Comparison of ENCODE assay signal across 7 mouse cellular contexts in genomic region chr8:95888285-95889136, GRCm38 (mm10). TPM values are rescaled to one million over a fixed set of nuclear protein-coding genes. Genes with fewer than 3 reads are reported as not detected.
DNase-seq lines count a peak whose midpoint lies in the region; ATAC-seq and TF ChIP-seq lines count a peak whose summit lies in the region.

Gene Got2, minus strand, starts transcription at chr8:95888547.

- 8% methylated on average over 31 of the region's 31 CpGs for WGBS in embryonic facial prominence, embryonic 12.5 days
- 8% methylated on average over 31 of the region's 31 CpGs for WGBS in kidney, adult 2 months
- WGBS in limb, embryonic 12.5 days, result 8% methylated on average over 31 of the region's 31 CpGs
- WGBS in midbrain, embryonic 15.5 days, result 8% methylated on average over 31 of the region's 31 CpGs
- 8% methylated on average over 30 of the region's 31 CpGs for WGBS in spleen, adult 2 months

- H3K9ac ChIP-seq in embryonic facial prominence, embryonic 12.5 days, result peak within 1 kb of the TSS; percentile 87
- peak within 1 kb of the TSS; percentile 76 for H3K9ac ChIP-seq in limb, embryonic 12.5 days (replicated peaks)
- H3K9ac ChIP-seq in midbrain, embryonic 15.5 days, result peak within 1 kb of the TSS; percentile 81

- H3K4me1 ChIP-seq in embryonic facial prominence, embryonic 12.5 days, result peaks cover 12% of the 10 kb centered on the region
- H3K4me1 ChIP-seq in kidney, adult 2 months (ENCODE audit: control insufficient read depth, insufficient read depth, low read length), result peaks cover 26% of the 10 kb centered on the region; the same call in 1 of the 2 replicates
- H3K4me1 ChIP-seq in limb, embryonic 12.5 days (replicated peaks), result peaks cover 21% of the 10 kb centered on the region
- H3K4me1 ChIP-seq in midbrain, embryonic 15.5 days, result peaks cover 26% of the 10 kb centered on the region
- H3K4me1 ChIP-seq in spleen, adult 2 months (ENCODE audit: control insufficient read depth, insufficient read depth, insufficient read length), result no peaks in the 10 kb centered on the region; the same call in 1 of the 2 replicates

- no peaks in the 10 kb centered on the region for H3K9me3 ChIP-seq in embryonic facial prominence, embryonic 12.5 days
- H3K9me3 ChIP-seq in limb, embryonic 12.5 days, result no peaks in the 10 kb centered on the region
- H3K9me3 ChIP-seq in midbrain, embryonic 15.5 days, result no peaks in the 10 kb centered on the region

- H3K27me3 ChIP-seq in embryonic facial prominence, embryonic 12.5 days, result no peaks in the 10 kb centered on the region
- no peaks in the 10 kb centered on the region; the same call in 1 of the 2 replicates for H3K27me3 ChIP-seq in kidney, adult 2 months (replicated peaks; ENCODE audit: control insufficient read depth, insufficient read depth, low read length)
- H3K27me3 ChIP-seq in limb, embryonic 12.5 days, result no peaks in the 10 kb centered on the region
- H3K27me3 ChIP-seq in midbrain, embryonic 15.5 days (replicated peaks), result no peaks in the 10 kb centered on the region
- H3K27me3 ChIP-seq in spleen, adult 2 months (ENCODE audit: control insufficient read depth, insufficient read depth, low read length), result no peaks in the 10 kb centered on the region

- peak; percentile 92 for DNase-seq in adrenal gland, postnatal 25 days
- peak; percentile 92 to 97 for DNase-seq in heart, adult 18-20 months
- DNase-seq in kidney, adult 2 months, result peak; percentile 94
- DNase-seq in spleen, adult 2 months (ENCODE audit: low read depth in 1 of 2, low spot score in 2 of 2), result peak; percentile 83 to 87

- ATAC-seq in embryonic facial prominence, embryonic 12.5 days (ENCODE audit: insufficient number of reproducible peaks, insufficient read depth, low FRiP score, low TSS enrichment), result peak; percentile 87
- peak; percentile 82 for ATAC-seq in limb, embryonic 12.5 days (ENCODE audit: insufficient number of reproducible peaks, insufficient read depth, low FRiP score, low TSS enrichment, low read depth)
- peak; percentile 92 for ATAC-seq in midbrain, embryonic 15.5 days (replicated peaks)

- peak within 1 kb of the TSS; percentile 83 for H3K4me2 ChIP-seq in embryonic facial prominence, embryonic 12.5 days (replicated peaks)
- peak within 1 kb of the TSS; percentile 82 for H3K4me2 ChIP-seq in limb, embryonic 12.5 days
- H3K4me2 ChIP-seq in midbrain, embryonic 15.5 days, result peak within 1 kb of the TSS; percentile 82

- H3K4me3 ChIP-seq in embryonic facial prominence, embryonic 12.5 days, result peak within 1 kb of the TSS; percentile 97
- peak within 1 kb of the TSS; percentile 90 for H3K4me3 ChIP-seq in kidney, adult 2 months (ENCODE audit: insufficient read depth, low read depth, low read length)
- peak within 1 kb of the TSS; percentile 92 for H3K4me3 ChIP-seq in limb, embryonic 12.5 days (replicated peaks)
- H3K4me3 ChIP-seq in midbrain, embryonic 15.5 days, result peak within 1 kb of the TSS; percentile 98
- peak within 1 kb of the TSS; percentile 79 for H3K4me3 ChIP-seq in spleen, adult 2 months (ENCODE audit: extremely low read depth, insufficient read depth, insufficient read length)

- peak within 1 kb of the TSS; percentile 79 for H3K27ac ChIP-seq in embryonic facial prominence, embryonic 12.5 days
- H3K27ac ChIP-seq in kidney, adult 2 months (ENCODE audit: insufficient read depth, low read depth, low read length), result peak within 1 kb of the TSS; percentile 70
- peak within 1 kb of the TSS; percentile 83 for H3K27ac ChIP-seq in limb, embryonic 12.5 days
- H3K27ac ChIP-seq in midbrain, embryonic 15.5 days, result peak within 1 kb of the TSS; percentile 83
- peak within 1 kb of the TSS; percentile 17 for H3K27ac ChIP-seq in spleen, adult 2 months (ENCODE audit: insufficient read depth, low read length)

- no peaks in the 10 kb centered on the region for H3K36me3 ChIP-seq in embryonic facial prominence, embryonic 12.5 days
- no peaks in the 10 kb centered on the region for H3K36me3 ChIP-seq in kidney, adult 2 months (ENCODE audit: control insufficient read depth, insufficient read depth, low read length)
- no peaks in the 10 kb centered on the region for H3K36me3 ChIP-seq in limb, embryonic 12.5 days
- no peaks in the 10 kb centered on the region for H3K36me3 ChIP-seq in midbrain, embryonic 15.5 days (replicated peaks)
- H3K36me3 ChIP-seq in spleen, adult 2 months (ENCODE audit: control insufficient read depth, insufficient read depth, low read length), result no peaks in the 10 kb centered on the region

- peak; percentile 88 for TF ChIP-seq CTCF in kidney, adult 2 months (conservative IDR thresholded peaks at IDR 0.05; ENCODE audit: insufficient read depth, insufficient read length, low read depth, low read length)
- peak; percentile 93 for TF ChIP-seq CTCF in spleen, adult 2 months (IDR thresholded peaks at IDR 0.05; ENCODE audit: extremely low read depth, insufficient read depth, insufficient read length, insufficient replicate concordance)

- no peak for TF ChIP-seq POLR2A in kidney, adult 2 months (IDR thresholded peaks at IDR 0.05; ENCODE audit: low read depth, low read length)
- peak; percentile 4; the same call in 1 of the 2 replicates for TF ChIP-seq POLR2A in spleen, adult 2 months (IDR thresholded peaks at IDR 0.05; ENCODE audit: low read depth, low read length)

RNA-seq across cellular contexts. Expression of gene Got2, which starts in this region (rescaled TPM):
- total RNA-seq in adrenal gland, postnatal 25 days (2021), result 121 and 127 TPM in 2 replicates
- 181 and 185 TPM in 2 replicates for polyA plus RNA-seq in embryonic facial prominence, embryonic 12.5 days (2016; fragmentation: Nextera tagmentation; extraction: Ambion mirVana)
- 100 to 1,000 TPM; 729 to 736 TPM for total RNA-seq in heart, adult 18-20 months (2021)
- 269 and 296 TPM in 2 replicates for polyA plus RNA-seq in kidney, adult 2 months (2012; rRNA removed)
- 169 and 193 TPM in 2 replicates for polyA plus RNA-seq in limb, embryonic 12.5 days (2016; fragmentation: Nextera tagmentation; extraction: Ambion mirVana)
- 206 and 210 TPM in 2 replicates for polyA plus RNA-seq in midbrain, embryonic 15.5 days (2015; fragmentation: Nextera tagmentation; extraction: Ambion mirVana)
- polyA plus RNA-seq in spleen, adult 2 months (2012; rRNA removed), result 38.4 and 45.5 TPM in 2 replicates

Comparison
In these comparisons a context has a peak if more than half of its experiments do, and no peak if none do; other contexts are left out.
1. Peak in every context shown above with its lines: DNase-seq, ATAC-seq, H3K4me3 ChIP-seq and H3K27ac ChIP-seq.
2. H3K27ac ChIP-seq: peak in every context shown above with its lines; median percentile 83 in limb, embryonic 12.5 days; 83 in midbrain, embryonic 15.5 days; 79 in embryonic facial prominence, embryonic 12.5 days; 70 in kidney, adult 2 months; 17 in spleen, adult 2 months.